In the genomic region with DNA sequence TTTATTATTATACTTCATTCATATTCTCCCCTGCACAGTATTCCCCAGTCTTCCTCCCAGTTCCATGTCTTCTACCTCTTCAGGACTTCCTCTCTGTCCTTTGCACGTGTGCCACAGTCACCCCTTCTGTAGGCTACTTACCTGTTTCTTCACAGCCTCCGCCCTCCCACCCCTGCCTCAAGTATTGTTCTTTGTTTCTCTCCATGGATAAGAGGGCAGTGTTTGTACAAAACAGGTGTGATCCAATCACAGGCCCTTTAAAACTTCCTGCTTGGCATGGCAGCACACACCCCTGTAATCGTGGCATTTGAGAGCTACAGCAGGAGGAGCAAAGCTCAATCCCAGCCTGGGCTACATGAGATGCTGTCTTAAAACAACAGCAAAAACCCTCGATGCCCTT, we compare ENCODE assay signal across 18 mouse cellular contexts. TPM values are rescaled to one million over a fixed set of nuclear protein-coding genes. Genes with fewer than 3 reads are reported as not detected.
"Had no signal": no experiment of that assay in that cellular context is flagged by ENCODE, and none has a peak within 500 bp of the region (broad histone marks: within the 10 kb centered on the region; RNA-seq: fewer than 3 reads in every experiment).

No protein-coding gene starts in this region.

- ATAC-seq: liver, postnatal 0 days had no signal

- H3K4me3 ChIP-seq: layer of hippocampus, adult 2 months; neural tube, embryonic 12.5 days; stomach, embryonic 15.5 days had no signal

- DNase-seq: kidney, adult 18-20 months; kidney, postnatal 25 days; layer of hippocampus, adult 9-11 months; liver, postnatal 0 days; midbrain, embryonic 14.5 days; right cerebral cortex, adult 18-20 months; right cerebral cortex, postnatal 14 days; right cerebral cortex, postnatal 4 days; spleen, adult 18-20 months; thymus, adult 18-20 months; thymus, postnatal 36 days had no signal

- H3K9ac ChIP-seq: liver, embryonic 14.5 days; liver, postnatal 0 days; neural tube, embryonic 15.5 days; stomach, embryonic 15.5 days had no signal

- H3K27ac ChIP-seq: kidney, postnatal 0 days; layer of hippocampus, adult 2 months; liver, embryonic 14.5 days; neural tube, embryonic 12.5 days; neural tube, embryonic 15.5 days; stomach, embryonic 15.5 days had no signal

- H3K36me3 ChIP-seq: neural tube, embryonic 15.5 days; stomach, embryonic 15.5 days had no signal

- H3K9me3 ChIP-seq: neural tube, embryonic 12.5 days; neural tube, embryonic 15.5 days; stomach, embryonic 15.5 days had no signal

- H3K4me2 ChIP-seq: liver, embryonic 11.5 days had no signal

- H3K27me3 ChIP-seq: neural tube, embryonic 12.5 days; neural tube, embryonic 15.5 days; stomach, embryonic 15.5 days had no signal

RNA-seq across cellular contexts. Expression of a gene that starts 54.0 kb away (rescaled TPM):
- polyA plus RNA-seq: liver, embryonic 14.5 days; liver, postnatal 0 days had no signal
